Mouse (Mus musculus) lung, adult 2 months (tissue): ENCODE measurements at regions not wholly inside any gene's neighbourhood (a gene's known extent, or its start where the extent isn't known, plus 50 kb on each side); places are given as distances from the start of the nearest gene placed in this dataset.

ENCODE experiments used
- DNase-seq: peaks from one replicate; pipeline ENCODE4 v3.0.0; 2022
- H3K4me1 ChIP-seq: fragments of 200-500 bp; 2 replicates; pipeline ENCODE4 v1.6.1; 2011; ENCODE audit warnings: low read length; ENCODE audit not compliant: control insufficient read depth, insufficient read depth
- H3K4me3 ChIP-seq: fragments of 200-500 bp; replicated peaks from 2 replicates; pipeline ENCODE3; 2011; ENCODE audit warnings: low read depth, mild to moderate bottlenecking, control low read depth, low read length; ENCODE audit errors: extremely low read depth
- CTCF ChIP-seq: fragments of 200-500 bp; IDR thresholded peaks from 2 replicates; pipeline ENCODE4 v1.5.1; 2011; ENCODE audit warnings: mild to moderate bottlenecking, low read length, control low read depth; ENCODE audit not compliant: insufficient read depth
- POLR2A ChIP-seq: fragments of 200-500 bp; IDR thresholded peaks from 2 replicates; pipeline ENCODE4 v1.6.1; 2011; ENCODE audit warnings: low read depth, mild to moderate bottlenecking, control low read depth, low read length, borderline replicate concordance; ENCODE audit errors: extremely low read depth
- WGBS: fragments of 180-500 bp; shearing (Covaris S2); methylation state at CpG from one replicate; pipeline ENCODE4 v1.1.7; 2018; 5-methylcytosine and 5-hydroxymethylcytosine counted together

- no peak overlapping the region for H3K4me3 ChIP-seq
- WGBS: 83% methylated on average over 10 of the region's 10 CpGs
- no peak for TF ChIP-seq POLR2A
- TF ChIP-seq CTCF: no peak
- DNase-seq: no peak
- H3K4me1 ChIP-seq: no peaks in the 10 kb centered on the region
These were observed 85.2 kb upstream of the Alk start for GRCm38 (mm10) chr17:72689606-72690005.

GRCm38 (mm10) chr17:72688800-72689199 is 84.4 kb upstream of the Alk start:
- DNase-seq: no peak
- 61% methylated on average over 8 of the region's 8 CpGs for whole genome bisulfite sequencing
- no peak overlapping the region for H3K4me3 ChIP-seq
- TF ChIP-seq CTCF: no peak
- TF ChIP-seq POLR2A: no peak
- no peaks in the 10 kb centered on the region for H3K4me1 ChIP-seq

GRCm38 (mm10) chr17:72674658-72675057 is 70.2 kb upstream of the Alk start:
- TF ChIP-seq POLR2A (no peak), CTCF (no peak)
- WGBS: 73% methylated on average over 4 of the region's 4 CpGs
- Histone ChIP-seq H3K4me1 (no peaks in the 10 kb centered on the region), H3K4me3 (no peak overlapping the region)
- DNase-seq: no peak

- 55% methylated on average over 3 of the region's 3 CpGs for WGBS
- no peak for DNase-seq
- Histone ChIP-seq H3K4me3 (no peak overlapping the region), H3K4me1 (no peaks in the 10 kb centered on the region)
- TF ChIP-seq POLR2A (no peak), CTCF (no peak)
These were observed 67.6 kb upstream of the Alk start for GRCm38 (mm10) chr17:72672010-72672409.

GRCm38 (mm10) chr17:72666961-72667360 is 62.5 kb upstream of the Alk start:
- no peak for DNase-seq
- 62% methylated on average over 2 of the region's 2 CpGs for WGBS
- H3K4me1 ChIP-seq: no peaks in the 10 kb centered on the region

GRCm38 (mm10) chr17:72661678-72662077 is 57.3 kb upstream of the Alk start:
- Histone ChIP-seq H3K4me1 (no peaks in the 10 kb centered on the region), H3K4me3 (no peak overlapping the region)
- no peak for DNase-seq
- WGBS: 65% methylated on average over 2 of the region's 2 CpGs
- TF ChIP-seq POLR2A (no peak), CTCF (no peak)

More at GRCm38 (mm10) chr17:72666961-72667360, 62.5 kb upstream of the Alk start:
- H3K4me3 ChIP-seq: no peak overlapping the region
- TF ChIP-seq CTCF: no peak
- TF ChIP-seq POLR2A: no peak

- WGBS: 41% methylated on average over 6 of the region's 6 CpGs
- Histone ChIP-seq H3K4me1 (no peaks in the 10 kb centered on the region), H3K4me3 (no peak overlapping the region)
- TF ChIP-seq CTCF: no peak
- TF ChIP-seq POLR2A: no peak
- DNase-seq: no peak
These were observed 54.3 kb upstream of the Alk start for GRCm38 (mm10) chr17:72658744-72659143.

- 66% methylated on average over 8 of the region's 8 CpGs for WGBS
- no peaks in the 10 kb centered on the region for H3K4me1 ChIP-seq
- no peak for DNase-seq
- TF ChIP-seq CTCF (no peak), POLR2A (no peak)
- no peak overlapping the region for H3K4me3 ChIP-seq
These were observed 53.4 kb upstream of the Alk start for GRCm38 (mm10) chr17:72657826-72658225.
